In genomic region chr2:59547369-59548099, GRCm38 (mm10) we compare ENCODE assay signal across 26 mouse cellular contexts.
DNase-seq lines count a peak whose midpoint lies in the region; ATAC-seq lines count a peak whose summit lies in the region.
"Had no signal": no experiment of that assay in that cellular context is flagged by ENCODE, and none has a peak within 500 bp of the region (broad histone marks: within the 10 kb centered on the region; RNA-seq: fewer than 3 reads in every experiment).

No protein-coding gene starts in this region.

- H3K27ac ChIP-seq in intestine, embryonic 16.5 days (ENCODE audit: low read length), result peak overlapping the region; percentile 20; the same call in 1 of the 2 replicates
- no peak overlapping the region for H3K27ac ChIP-seq in liver, embryonic 15.5 days (replicated peaks)
- H3K27ac ChIP-seq: forebrain, embryonic 12.5 days; heart, embryonic 13.5 days; hindbrain, embryonic 10.5 days; left cerebral cortex, adult 2 months; limb, embryonic 12.5 days; midbrain, embryonic 12.5 days had no signal

- no peak overlapping the region for H3K9ac ChIP-seq in intestine, embryonic 16.5 days (ENCODE audit: low read depth, low read length)
- no peak overlapping the region for H3K9ac ChIP-seq in liver, embryonic 15.5 days
- H3K9ac ChIP-seq: forebrain, embryonic 12.5 days; forebrain, postnatal 0 days; heart, embryonic 13.5 days; limb, embryonic 12.5 days; midbrain, embryonic 12.5 days had no signal

- peak; percentile 92 for ATAC-seq in intestine, embryonic 16.5 days
- ATAC-seq in liver, embryonic 15.5 days (ENCODE audit: insufficient read depth), result peak; percentile 76
- ATAC-seq: activated CD4-positive, CD25-positive, alpha-beta regulatory T cell, adult 4 months; forebrain, postnatal 0 days; hindbrain, embryonic 16.5 days had no signal

- no peaks in the 10 kb centered on the region for H3K27me3 ChIP-seq in intestine, embryonic 16.5 days (replicated peaks; ENCODE audit: control insufficient read depth, insufficient read depth, low read length)
- H3K27me3 ChIP-seq in liver, embryonic 15.5 days, result no peaks in the 10 kb centered on the region
- H3K27me3 ChIP-seq: forebrain, embryonic 12.5 days; heart, embryonic 13.5 days; limb, embryonic 12.5 days had no signal

- H3K4me2 ChIP-seq in intestine, embryonic 16.5 days (ENCODE audit: low read depth, low read length), result no peak overlapping the region
- H3K4me2 ChIP-seq in liver, embryonic 15.5 days, result no peak overlapping the region
- H3K4me2 ChIP-seq: forebrain, embryonic 12.5 days; heart, embryonic 13.5 days; limb, embryonic 12.5 days; midbrain, embryonic 12.5 days had no signal

- no peak overlapping the region for H3K4me3 ChIP-seq in intestine, embryonic 16.5 days (ENCODE audit: low read length)
- no peak overlapping the region for H3K4me3 ChIP-seq in liver, embryonic 15.5 days (replicated peaks)
- H3K4me3 ChIP-seq: erythroblast, embryonic 14.5 days; forebrain, embryonic 12.5 days; heart, embryonic 13.5 days; hindbrain, embryonic 10.5 days; left cerebral cortex, adult 2 months; limb, embryonic 12.5 days; midbrain, embryonic 12.5 days had no signal

- H3K36me3 ChIP-seq in intestine, embryonic 16.5 days (ENCODE audit: control insufficient read depth, insufficient read depth, low read length), result no peaks in the 10 kb centered on the region
- no peaks in the 10 kb centered on the region for H3K36me3 ChIP-seq in liver, embryonic 15.5 days (replicated peaks)
- H3K36me3 ChIP-seq: forebrain, embryonic 12.5 days; heart, embryonic 13.5 days; hindbrain, embryonic 10.5 days; limb, embryonic 12.5 days; midbrain, embryonic 12.5 days had no signal

- WGBS in intestine, embryonic 16.5 days, result 74% methylated on average over 8 of the region's 8 CpGs
- WGBS in liver, embryonic 15.5 days (ENCODE audit: insufficient replicate concordance), result 39% methylated on average over 8 of the region's 8 CpGs

- H3K9me3 ChIP-seq in intestine, embryonic 16.5 days (ENCODE audit: control insufficient read depth, low read length), result no peaks in the 10 kb centered on the region
- H3K9me3 ChIP-seq in liver, embryonic 15.5 days (replicated peaks), result no peaks in the 10 kb centered on the region
- H3K9me3 ChIP-seq: forebrain, embryonic 12.5 days; heart, embryonic 13.5 days; hindbrain, embryonic 10.5 days; limb, embryonic 12.5 days; midbrain, embryonic 12.5 days had no signal

- DNase-seq in c-Kit-positive CD71-positive TER-119-positive erythroid progenitor cells, embryonic 14.5 days (ENCODE audit: low spot score), result peak; percentile 43
- DNase-seq in yolk sac, embryonic 10.5 days (ENCODE audit: low spot score), result peak; percentile 56
- no peak for DNase-seq in lung, postnatal 14 days
- DNase-seq in neural tube, embryonic 10.5 days (ENCODE audit: extremely low spot score, low spot score), result no peak
- DNase-seq: adrenal gland, adult 2 months; B cell, adult 2 months; cerebellum, adult 11-12 months; cerebellum, postnatal 10 days; forebrain, postnatal 0 days; heart, postnatal 10 days; kidney, adult 9 months; kidney, postnatal 14 days; lung, adult 18-20 months; lung, postnatal 10 days; thymus, postnatal 4 days had no signal

- H3K4me1 ChIP-seq in intestine, embryonic 16.5 days (ENCODE audit: control insufficient read depth, insufficient read depth, low read length), result peaks cover 3% of the 10 kb centered on the region; the same call in 1 of the 2 replicates
- H3K4me1 ChIP-seq in liver, embryonic 15.5 days (replicated peaks), result peaks cover 7% of the 10 kb centered on the region; the same call in 1 of the 2 replicates

Comparison
In these comparisons a context has a peak if more than half of its experiments do, and no peak if none do; other contexts are left out.
1. DNase-seq: peak in c-Kit-positive CD71-positive TER-119-positive erythroid progenitor cells, embryonic 14.5 days (single experiment) and yolk sac, embryonic 10.5 days (single experiment); none in lung, postnatal 14 days (single experiment) and neural tube, embryonic 10.5 days (single experiment).